Mouse (Mus musculus): ENCODE results near the gene Adamts2.

GRCm38 (mm10) chr11:50638868-50639220 lies 37.0 kb downstream of the Adamts2 start:
- no peak for TF ChIP-seq CTCF (IDR thresholded peaks at IDR 0.05; ENCODE audit: low read depth, low read length)
- TF ChIP-seq POLR2A (IDR thresholded peaks at IDR 0.05; ENCODE audit: extremely low read depth, insufficient read depth, low read length) = no peak
